Mouse (Mus musculus): Measurements from ENCODE around the gene Ppp4r3a.

The Ppp4r3a gene

GRCm38 (mm10) chr12:101012197-101013077 lies 71.1 kb downstream of the Ppp4r3a start:
- DNase-seq, result no peak

- DNase-seq, result no peak
Observed at GRCm38 (mm10) chr12:101011017-101011416, 72.5 kb downstream of the Ppp4r3a start.

- DNase-seq, result peak; percentile 58 to 68
Observed at GRCm38 (mm10) chr12:101010148-101010920, 73.2 kb downstream of the Ppp4r3a start.

- DNase-seq, result no peak
Observed at GRCm38 (mm10) chr12:101009225-101009624, 74.3 kb downstream of the Ppp4r3a start.

GRCm38 (mm10) chr12:101008648-101009047 lies 74.9 kb downstream of the Ppp4r3a start:
- DNase-seq, result no peak

- DNase-seq, result no peak
Observed at GRCm38 (mm10) chr12:101007968-101008481, 75.5 kb downstream of the Ppp4r3a start.

- no peak for DNase-seq
Observed at GRCm38 (mm10) chr12:101007427-101007826, 76.1 kb downstream of the Ppp4r3a start.

- no peak for DNase-seq
Observed at GRCm38 (mm10) chr12:101005665-101006420, 77.7 kb downstream of the Ppp4r3a start.

- DNase-seq, result no peak
Observed at GRCm38 (mm10) chr12:101004982-101005381, 78.5 kb downstream of the Ppp4r3a start.

GRCm38 (mm10) chr12:101002801-101003513 lies 80.5 kb downstream of the Ppp4r3a start:
- peak; percentile 80 to 92 for DNase-seq

- no peak for DNase-seq
Observed at GRCm38 (mm10) chr12:100999061-100999954, 84.2 kb downstream of the Ppp4r3a start.

- no peak for DNase-seq
Observed at GRCm38 (mm10) chr12:100998564-100998962, 84.9 kb downstream of the Ppp4r3a start.

- DNase-seq, result no peak
Observed at GRCm38 (mm10) chr12:100997830-100998563, 85.5 kb downstream of the Ppp4r3a start.

- DNase-seq, result peak; percentile 56 to 67
Observed at GRCm38 (mm10) chr12:100996378-100996898, 87.1 kb downstream of the Ppp4r3a start.

- DNase-seq, result peak; percentile 69 to 79
Observed at GRCm38 (mm10) chr12:100995607-100996377, 87.7 kb downstream of the Ppp4r3a start.

- DNase-seq, result no peak
Observed at GRCm38 (mm10) chr12:100994140-100995015, 89.1 kb downstream of the Ppp4r3a start.

GRCm38 (mm10) chr12:100993146-100993545 lies 90.4 kb downstream of the Ppp4r3a start:
- no peak for DNase-seq

- no peak for DNase-seq
Observed at GRCm38 (mm10) chr12:100992505-100992904, 91.0 kb downstream of the Ppp4r3a start.

Measured in kidney, postnatal 36 days (tissue).